Mouse (Mus musculus) liver, postnatal 0 days (tissue): Measurements from ENCODE around the gene Gm17606. TPM values are rescaled to one million over a fixed set of nuclear protein-coding genes. Genes with fewer than 3 reads are reported as not detected.

Experiments used
- ATAC-seq: fragments of 200-750 bp; cut with Nextera tagmentation; 2 replicates; pipeline ENCODE4 v1.8.0; 2017; ENCODE audit warnings: mild to moderate bottlenecking, moderate library complexity
- DNase-seq: peaks from one replicate; pipeline ENCODE4 v3.0.0-alpha.2; 2016
- H3K27ac ChIP-seq: fragments of 300-500 bp; sonication (generic); 2 replicates; pipeline ENCODE4 v1.5.1; 2014; ENCODE audit warnings: antibody characterized with exemption, moderate library complexity, mild to moderate bottlenecking, low read depth
- H3K27me3 ChIP-seq: fragments of 300-500 bp; sonication (generic); 2 replicates; pipeline ENCODE4 v1.6.1; 2014; ENCODE audit warnings: low read length, control low read depth, mixed read lengths; ENCODE audit not compliant: insufficient read depth
- H3K36me3 ChIP-seq: fragments of 300-500 bp; sonication (generic); replicated peaks from 2 replicates; pipeline ENCODE4 v1.6.1; 2014; ENCODE audit warnings: mild to moderate bottlenecking, control low read depth, low read length, moderate library complexity, mixed read lengths; ENCODE audit not compliant: insufficient read depth
- H3K4me1 ChIP-seq: fragments of 300-500 bp; sonication (generic); 2 replicates; pipeline ENCODE4 v1.6.1; 2014; ENCODE audit warnings: antibody characterized with exemption, mild to moderate bottlenecking, control low read depth; ENCODE audit not compliant: insufficient read depth
- H3K4me2 ChIP-seq: fragments of 300-500 bp; sonication (generic); 2 replicates; pipeline ENCODE4 v1.6.1; 2014; ENCODE audit warnings: low read depth, mild to moderate bottlenecking, low read length, moderate library complexity, mixed read lengths
- H3K4me3 ChIP-seq: fragments of 300-500 bp; sonication (generic); 2 replicates; pipeline ENCODE4 v1.5.1; 2014; ENCODE audit warnings: low read depth, low read length
- H3K9ac ChIP-seq: fragments of 300-500 bp; sonication (generic); replicated peaks from 2 replicates; pipeline ENCODE4 v1.6.1; 2014; ENCODE audit warnings: mild to moderate bottlenecking, moderate library complexity
- H3K9me3 ChIP-seq: fragments of 300-500 bp; sonication (generic); 2 replicates; pipeline ENCODE4 v1.6.1; 2016; ENCODE audit warnings: mild to moderate bottlenecking, control low read depth, low read length, mixed read lengths
- CTCF ChIP-seq: sonication (generic); IDR thresholded peaks from 2 replicates; pipeline ENCODE4 v1.5.1; 2016; ENCODE audit warnings: antibody characterized with exemption, low read depth
- EP300 ChIP-seq: IDR thresholded peaks from 2 replicates; pipeline ENCODE4 v1.6.1; 2016; ENCODE audit warnings: antibody characterized with exemption, low read depth, mild to moderate bottlenecking
- WGBS: fragments of 180-500 bp; shearing (Covaris S2); extraction: QIAGEN DNeasy Blood & Tissue Kit; methylation state at CpG from one replicate; pipeline ENCODE4 v1.1.7; 2014; ENCODE audit not compliant: insufficient replicate concordance; 5-methylcytosine and 5-hydroxymethylcytosine counted together
- microRNA counts: library from miRNA; unstranded; fragments of <30 nt; microRNA quantifications from one replicate; lab custom pipeline; 2015
- microRNA-seq: library from miRNA; unstranded; fragments of <30 nt; microRNA quantifications from one replicate; pipeline ENCODE4, GENCODE M21; 2016
- polyA plus RNA-seq: library from polyadenylated mRNA; unstranded; fragments of >200 nt; fragmentation: Nextera tagmentation; extraction: Ambion mirVana; gene quantifications from 2 replicates; pipeline ENCODE4 v1.2.1, GENCODE M21; 2015

Gm17606 gene
- polyA plus RNA-seq, 1 experiment from 2014 or later: not detected

GRCm38 (mm10) chr14:54696752-54697151 is 56.0 kb downstream of the Gm17606 start:
- no peaks in the 10 kb centered on the region for H3K9me3 ChIP-seq
- ATAC-seq (no peak), DNase-seq (no peak)
- H3K27ac ChIP-seq: no peak overlapping the region
- no peak overlapping the region for H3K9ac ChIP-seq
- H3K27me3 ChIP-seq: no peaks in the 10 kb centered on the region
- 86% methylated on average over 4 of the region's 4 CpGs for WGBS
- H3K4me1 ChIP-seq: no peaks in the 10 kb centered on the region; the same call in 1 of the 2 replicates
- TF ChIP-seq EP300 (no peak), CTCF (no peak)
- no peak overlapping the region for H3K4me3 ChIP-seq
- H3K4me2 ChIP-seq: no peak overlapping the region
- peaks cover 7% of the 10 kb centered on the region for H3K36me3 ChIP-seq

MicroRNAs within 50 kb of the gene (microRNA counts, 519-probe panel; counts per million panel counts)
- microRNA mmu-miR-686 (lab: Ali Mortazavi, UCI): not detected

Small RNAs within 50 kb of the gene (microRNA-seq; reads per million reads assigned to microRNA genes)
- gene Mir686 (not detected), gene Mir6948 (not detected)

Other genes starting within 250 kb of the Gm17606 start
- 5.0 and 5.1 TPM in 2 replicates for gene Slc7a7, start 223.2 kb upstream of the Gm17606 start, polyA plus RNA-seq
- gene Mrpl52, start 214.0 kb upstream of the Gm17606 start, polyA plus RNA-seq: 261 and 284 TPM in 2 replicates
- gene Mmp14, start 209.3 kb upstream of the Gm17606 start, polyA plus RNA-seq: 38.1 and 39.8 TPM in 2 replicates
- gene Lrp10, start 176.8 kb upstream of the Gm17606 start, polyA plus RNA-seq: 20.9 and 25.3 TPM in 2 replicates
- 0.66 and 0.87 TPM in 2 replicates for gene Rem2, start 164.9 kb upstream of the Gm17606 start, polyA plus RNA-seq
- gene Prmt5, start 123.4 kb upstream of the Gm17606 start, polyA plus RNA-seq: 12.2 and 13.8 TPM in 2 replicates
- gene Haus4, start 86.3 kb upstream of the Gm17606 start, polyA plus RNA-seq: 33.2 and 35.1 TPM in 2 replicates
- gene Ajuba, start 63.4 kb upstream of the Gm17606 start, polyA plus RNA-seq: 6.6 and 11.1 TPM in 2 replicates
- gene 4931414P19Rik, start 35.0 kb upstream of the Gm17606 start, polyA plus RNA-seq: 1.2 and 1.4 TPM in 2 replicates
- 148 and 157 TPM in 2 replicates for gene Psmb5, start 22.9 kb upstream of the Gm17606 start, polyA plus RNA-seq
- not detected in 2 replicates for gene Psmb11, start 19.5 kb upstream of the Gm17606 start, polyA plus RNA-seq
- gene Cdh24, start 412 bp downstream of the Gm17606 start, polyA plus RNA-seq: 0.09 and 0.11 TPM in 2 replicates
- gene 1700123O20Rik, start 45.3 kb downstream of the Gm17606 start, polyA plus RNA-seq: 50.9 and 53.3 TPM in 2 replicates
- 28.4 and 38.0 TPM in 2 replicates for gene Acin1, start 46.0 kb downstream of the Gm17606 start, polyA plus RNA-seq
- not detected in 2 replicates for gene Gm29776, start 57.9 kb downstream of the Gm17606 start, polyA plus RNA-seq
- gene Cebpe, start 71.2 kb downstream of the Gm17606 start, polyA plus RNA-seq: 13.7 and 15.0 TPM in 2 replicates
- gene Slc7a8, start 141.0 kb downstream of the Gm17606 start, polyA plus RNA-seq: 2.2 and 2.8 TPM in 2 replicates
- not detected in 2 replicates for gene Rnf212b, start 173.2 kb downstream of the Gm17606 start, polyA plus RNA-seq
- 3.9 and 4.0 TPM in 2 replicates for gene Homez, start 230.0 kb downstream of the Gm17606 start, polyA plus RNA-seq
- gene Ppp1r3e, start 236.6 kb downstream of the Gm17606 start, polyA plus RNA-seq: 0.85 and 0.99 TPM in 2 replicates
- gene Bcl2l2, start 242.4 kb downstream of the Gm17606 start, polyA plus RNA-seq: 1.1 and 1.4 TPM in 2 replicates
- gene Gm20521, start 242.5 kb downstream of the Gm17606 start, polyA plus RNA-seq: 0.11 and 0.19 TPM in 2 replicates